9 mouse cellular contexts compared by ENCODE assay signal in the genomic region with DNA sequence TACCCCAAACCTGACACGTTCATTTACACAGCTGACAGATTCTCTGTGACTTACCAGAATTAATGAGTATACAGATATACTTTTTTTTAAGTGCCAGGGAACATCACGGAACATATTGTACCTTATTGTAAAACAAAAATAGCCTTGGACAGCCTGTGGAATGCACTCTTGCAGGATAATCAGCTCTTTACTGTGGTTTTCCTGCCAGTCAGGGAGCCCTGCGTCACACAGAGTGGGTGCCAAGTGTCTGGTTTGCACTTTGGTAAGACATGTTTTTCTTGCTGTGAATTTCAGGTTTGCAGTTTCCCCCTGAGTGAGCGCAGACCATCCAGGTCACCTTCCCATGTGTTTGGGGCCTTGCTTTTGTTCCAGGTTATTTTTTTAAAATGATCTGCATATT. TPM values are rescaled to one million over a fixed set of nuclear protein-coding genes. Genes with fewer than 3 reads are reported as not detected.
A peak's percentile ranks its signal among the peaks of the same experiment; 100 is the strongest.
DNase-seq lines count a peak whose midpoint lies in the region; ATAC-seq and TF ChIP-seq lines count a peak whose summit lies in the region.
"Had no signal": no experiment of that assay in that cellular context is flagged by ENCODE, and none has a peak within 500 bp of the region (broad histone marks: within the 10 kb centered on the region; RNA-seq: fewer than 3 reads in every experiment).

No protein-coding gene starts in this region.

- no peaks in the 10 kb centered on the region for H3K9me3 ChIP-seq in heart, embryonic 11.5 days (replicated peaks; ENCODE audit: control insufficient read depth, low read length)
- H3K9me3 ChIP-seq in embryonic facial prominence, embryonic 15.5 days (replicated peaks), result no peaks in the 10 kb centered on the region
- H3K9me3 ChIP-seq in lung, embryonic 16.5 days (ENCODE audit: control insufficient read depth, low read length), result no peaks in the 10 kb centered on the region

- H3K36me3 ChIP-seq in heart, embryonic 11.5 days (ENCODE audit: control insufficient read depth, insufficient read depth, low read length), result no peaks in the 10 kb centered on the region
- no peaks in the 10 kb centered on the region for H3K36me3 ChIP-seq in embryonic facial prominence, embryonic 15.5 days
- no peaks in the 10 kb centered on the region for H3K36me3 ChIP-seq in kidney, adult 2 months (ENCODE audit: control insufficient read depth, insufficient read depth, low read length)
- no peaks in the 10 kb centered on the region for H3K36me3 ChIP-seq in lung, embryonic 16.5 days (ENCODE audit: control insufficient read depth, insufficient read depth, low read length)

- no peaks in the 10 kb centered on the region for H3K27me3 ChIP-seq in heart, embryonic 11.5 days (ENCODE audit: control insufficient read depth, insufficient read depth, low read length)
- H3K27me3 ChIP-seq in embryonic facial prominence, embryonic 15.5 days, result no peaks in the 10 kb centered on the region
- no peaks in the 10 kb centered on the region for H3K27me3 ChIP-seq in kidney, adult 2 months (replicated peaks; ENCODE audit: control insufficient read depth, insufficient read depth, low read length)
- no peaks in the 10 kb centered on the region for H3K27me3 ChIP-seq in lung, embryonic 16.5 days (ENCODE audit: control insufficient read depth, insufficient read depth, low read depth, low read length)

- H3K27ac ChIP-seq in heart, embryonic 11.5 days (ENCODE audit: low read depth, low read length), result no peak overlapping the region
- H3K27ac ChIP-seq in embryonic facial prominence, embryonic 15.5 days (replicated peaks), result peak overlapping the region; percentile 68
- peak overlapping the region; percentile 92 for H3K27ac ChIP-seq in kidney, adult 2 months (ENCODE audit: insufficient read depth, low read depth, low read length)
- peak overlapping the region; percentile 81 for H3K27ac ChIP-seq in lung, embryonic 16.5 days (ENCODE audit: low read length)

- H3K9ac ChIP-seq in heart, embryonic 11.5 days (ENCODE audit: low read depth, low read length), result no peak overlapping the region
- no peak overlapping the region for H3K9ac ChIP-seq in embryonic facial prominence, embryonic 15.5 days
- H3K9ac ChIP-seq in lung, embryonic 16.5 days (ENCODE audit: low read length), result no peak overlapping the region

- TF ChIP-seq CTCF in kidney, adult 2 months (conservative IDR thresholded peaks at IDR 0.05; ENCODE audit: insufficient read depth, insufficient read length, low read depth, low read length), result no peak

- 61% methylated on average over 4 of the region's 4 CpGs for WGBS in heart, embryonic 11.5 days (ENCODE audit: insufficient replicate concordance)
- WGBS in embryonic facial prominence, embryonic 15.5 days, result 28% methylated on average over 4 of the region's 4 CpGs
- WGBS in kidney, adult 2 months, result 32% methylated on average over 4 of the region's 4 CpGs
- WGBS in lung, embryonic 16.5 days, result 34% methylated on average over 4 of the region's 4 CpGs

- DNase-seq in heart, adult 18-20 months, result peak; percentile 78 to 83
- DNase-seq in kidney, adult 2 months, result peak; percentile 93
- DNase-seq in embryo, embryonic 9.5 days (ENCODE audit: extremely low spot score), result no peak
- DNase-seq in embryo, embryonic 10.5 days (ENCODE audit: low spot score), result no peak
- DNase-seq in frontal cortex, postnatal 10 days (ENCODE audit: low spot score in 2 of 2), result no peak

- ATAC-seq in heart, embryonic 11.5 days (replicated peaks; ENCODE audit: insufficient number of reproducible peaks, low FRiP score, low TSS enrichment), result no peak
- 0 out of 2 replicates have a peak, but pooled peaks have one; percentile 26 for ATAC-seq in embryonic facial prominence, embryonic 15.5 days (ENCODE audit: insufficient number of reproducible peaks, low FRiP score, low TSS enrichment, low read depth)
- ATAC-seq in lung, embryonic 16.5 days (ENCODE audit: low read depth), result peak; percentile 53; the same call in 1 of the 2 replicates

- no peak for TF ChIP-seq POLR2A in kidney, adult 2 months (IDR thresholded peaks at IDR 0.05; ENCODE audit: low read depth, low read length)

- no peak overlapping the region for H3K4me3 ChIP-seq in heart, embryonic 11.5 days (ENCODE audit: low read depth, low read length)
- H3K4me3 ChIP-seq in embryonic facial prominence, embryonic 15.5 days (replicated peaks), result no peak overlapping the region
- no peak overlapping the region for H3K4me3 ChIP-seq in kidney, adult 2 months (ENCODE audit: insufficient read depth, low read depth, low read length)
- H3K4me3 ChIP-seq in lung, embryonic 16.5 days (ENCODE audit: low read length), result no peak overlapping the region
- H3K4me3 ChIP-seq: megakaryocyte, embryonic 14.5 days had no signal

- H3K4me1 ChIP-seq in heart, embryonic 11.5 days (ENCODE audit: control insufficient read depth, insufficient read depth, low read length), result peaks cover 17% of the 10 kb centered on the region
- peaks cover 24% of the 10 kb centered on the region for H3K4me1 ChIP-seq in embryonic facial prominence, embryonic 15.5 days
- peaks cover 26% of the 10 kb centered on the region; the same call in 1 of the 2 replicates for H3K4me1 ChIP-seq in kidney, adult 2 months (ENCODE audit: control insufficient read depth, insufficient read depth, low read length)
- H3K4me1 ChIP-seq in lung, embryonic 16.5 days (replicated peaks; ENCODE audit: control insufficient read depth, insufficient read depth, low read length), result peaks cover 16% of the 10 kb centered on the region

- H3K4me2 ChIP-seq in heart, embryonic 11.5 days, result no peak overlapping the region
- no peak overlapping the region for H3K4me2 ChIP-seq in embryonic facial prominence, embryonic 15.5 days (replicated peaks)
- no peak overlapping the region for H3K4me2 ChIP-seq in lung, embryonic 16.5 days (ENCODE audit: low read depth, low read length)

RNA-seq across cellular contexts. Expression of gene Kcnj15, which starts 15.8 kb away (rescaled TPM):
- 1 to 10 TPM; 1.1 to 1.4 TPM for total RNA-seq in heart, adult 18-20 months (2021)
- polyA plus RNA-seq in heart, embryonic 11.5 days (2014; fragmentation: Nextera tagmentation; extraction: Ambion mirVana), result 0.53 and 0.73 TPM in 2 replicates
- 4.4 and 4.7 TPM in 2 replicates for polyA plus RNA-seq in embryonic facial prominence, embryonic 15.5 days (2015; fragmentation: Nextera tagmentation; extraction: Ambion mirVana)
- 311 and 327 TPM in 2 replicates for polyA plus RNA-seq in kidney, adult 2 months (2012; rRNA removed)
- polyA plus RNA-seq in lung, embryonic 16.5 days (2015; fragmentation: Nextera tagmentation; extraction: Ambion mirVana), result 4.0 and 4.3 TPM in 2 replicates

Comparison
In these comparisons a context has a peak if more than half of its experiments do, and no peak if none do; other contexts are left out.
1. DNase-seq: peak in heart, adult 18-20 months (2 of 2) and kidney, adult 2 months (single experiment); none in embryo, embryonic 9.5 days (single experiment), embryo, embryonic 10.5 days (single experiment) and frontal cortex, postnatal 10 days (0 of 2).
2. RNA of gene Kcnj15, which starts 15.8 kb away (polyA plus RNA-seq): 311 to 327 TPM in kidney, adult 2 months; 4.4 to 4.7 TPM in embryonic facial prominence, embryonic 15.5 days, 4.0 to 4.3 TPM in lung, embryonic 16.5 days and 0.53 to 0.73 TPM in heart, embryonic 11.5 days; every median in the first group is over 10 times any median in the second.